In genomic region chr3:80610414-80610813, GRCm38 (mm10) we compare ENCODE assay signal across 15 mouse cellular contexts.
"Had no signal": no experiment of that assay in that cellular context is flagged by ENCODE, and none has a peak within 500 bp of the region (broad histone marks: within the 10 kb centered on the region; RNA-seq: fewer than 3 reads in every experiment).

No protein-coding gene starts in this region.

- DNase-seq: kidney, adult 18-20 months; kidney, adult 9 months; kidney, postnatal 14 days; layer of hippocampus, postnatal 36 days; liver; lung, adult 18-20 months; lung, postnatal 10 days; lung, postnatal 36 days; right cerebral cortex, postnatal 25 days; thymus, adult 2 months; thymus, postnatal 25 days had no signal

- ATAC-seq: inflammation-experienced regulatory T-cells, adult 6 months; intestine, embryonic 16.5 days; liver, embryonic 12.5 days; midbrain, embryonic 13.5 days had no signal
